Mouse (Mus musculus) urinary bladder, postnatal 25 days (tissue): Measurements from ENCODE around the gene Lrrc66.
"Not testable (repeated sequence)": the region's sequence is repeated elsewhere in the genome, so short reads cannot be mapped to it uniquely, and the experiment has no call there.

Source experiments
- DNase-seq: peaks from one replicate; pipeline ENCODE4 v3.0.0; 2022; ENCODE audit warnings: low spot score

The Lrrc66 gene

GRCm38 (mm10) chr5:73613296-73613695, 19.0 kb downstream of the Lrrc66 start:
- DNase-seq, result no peak

- no peak for DNase-seq
These were observed 21.3 kb downstream of the Lrrc66 start for GRCm38 (mm10) chr5:73611071-73611470.

DNA sequence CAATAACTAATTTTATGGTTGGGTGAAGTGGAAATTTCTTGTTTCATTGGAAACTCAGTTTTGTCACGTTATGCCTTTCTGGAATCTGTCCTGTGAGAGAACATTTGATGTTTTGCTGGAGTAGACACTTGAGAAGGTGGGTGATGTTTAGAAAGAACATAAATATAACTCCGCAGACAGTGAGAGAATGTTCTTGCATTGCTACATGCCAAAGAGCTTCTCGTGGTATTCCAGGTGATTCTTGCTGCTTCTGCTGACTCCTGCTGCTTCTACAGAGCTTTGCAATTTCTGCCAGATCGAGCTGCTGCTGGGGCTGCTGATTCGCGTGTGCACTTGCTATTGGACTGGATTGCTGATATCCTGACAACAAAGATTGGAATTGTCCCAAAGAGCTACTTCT, 27.4 kb downstream of the Lrrc66 start:
- DNase-seq, result no peak

DNA sequence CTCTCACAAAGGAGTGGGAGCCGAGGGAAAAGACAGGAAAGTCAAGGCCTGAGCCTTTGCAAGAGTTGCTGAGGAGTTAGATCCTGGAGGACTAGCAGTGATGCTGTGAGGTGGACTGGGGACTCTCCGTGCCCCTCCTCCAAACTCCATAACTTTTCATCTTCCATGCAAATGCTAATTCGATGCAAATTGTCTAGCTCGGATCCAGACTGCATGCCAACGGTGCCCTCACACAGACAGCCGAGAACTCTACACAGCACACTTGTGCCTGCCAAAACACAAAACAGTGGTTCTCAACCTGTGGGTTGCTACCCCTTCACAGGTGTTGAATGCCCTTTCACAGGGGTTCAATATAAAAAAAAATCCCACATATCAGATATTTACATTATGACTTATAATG, 27.8 kb downstream of the Lrrc66 start:
- no peak for DNase-seq

- DNase-seq, result no peak
These were observed 29.5 kb downstream of the Lrrc66 start for GRCm38 (mm10) chr5:73602865-73603264.

GRCm38 (mm10) chr5:73601361-73601763, 31.0 kb downstream of the Lrrc66 start:
- DNase-seq, result no peak

DNA sequence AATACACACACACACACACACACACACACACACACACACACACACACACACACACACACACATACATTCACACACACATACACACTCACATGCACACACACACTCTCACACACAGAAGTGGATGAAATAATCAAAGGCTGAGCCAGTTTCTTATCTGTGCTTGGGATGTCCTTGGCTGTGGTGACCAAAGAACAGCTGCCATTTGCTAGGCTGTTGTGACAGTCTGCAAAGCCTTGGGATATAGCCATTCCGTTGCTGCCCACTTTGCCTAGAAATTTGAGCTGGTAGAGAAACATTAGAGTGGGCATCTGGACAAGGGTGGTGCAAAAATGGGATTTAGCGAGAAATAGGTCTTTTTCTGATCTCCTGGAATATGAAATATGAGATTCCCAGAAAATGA, 32.3 kb downstream of the Lrrc66 start:
- DNase-seq, result no peak

DNA sequence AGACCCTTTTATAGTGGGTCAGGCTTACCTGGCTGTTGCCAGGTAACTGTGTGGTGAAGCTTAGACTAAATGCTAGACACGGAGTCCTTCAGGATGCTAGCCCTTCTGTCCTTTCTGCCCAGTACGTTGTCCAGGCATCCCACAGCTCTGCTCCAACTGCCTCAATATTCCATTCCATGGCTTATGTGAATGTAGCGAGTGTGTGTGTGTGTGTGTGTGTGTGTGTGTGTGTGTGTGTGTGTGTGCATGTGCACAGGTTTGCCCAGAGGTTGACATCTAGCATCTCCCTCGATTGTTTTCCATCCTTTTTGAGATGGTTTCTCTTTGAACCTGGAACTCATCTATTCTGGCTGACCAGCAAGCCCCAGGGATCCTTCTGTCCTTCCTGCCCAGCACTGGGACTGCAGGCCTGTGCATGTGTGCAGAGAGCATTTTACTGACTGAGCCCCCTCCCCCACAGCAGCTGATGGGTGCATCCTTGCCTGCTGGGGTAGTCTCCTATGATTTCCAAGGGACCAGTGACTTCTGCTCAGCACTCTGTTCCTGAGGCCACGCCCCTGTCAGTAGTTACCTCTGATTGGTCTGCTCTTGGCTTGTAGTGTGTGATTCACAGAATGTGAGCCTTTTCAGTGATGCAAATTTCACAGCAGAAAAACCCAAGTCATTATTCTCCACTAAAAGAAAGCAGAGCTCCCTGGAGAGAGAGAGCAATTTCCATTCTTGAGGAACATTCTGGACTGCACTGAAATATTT, 33.2 kb downstream of the Lrrc66 start:
- no peak for DNase-seq

DNA sequence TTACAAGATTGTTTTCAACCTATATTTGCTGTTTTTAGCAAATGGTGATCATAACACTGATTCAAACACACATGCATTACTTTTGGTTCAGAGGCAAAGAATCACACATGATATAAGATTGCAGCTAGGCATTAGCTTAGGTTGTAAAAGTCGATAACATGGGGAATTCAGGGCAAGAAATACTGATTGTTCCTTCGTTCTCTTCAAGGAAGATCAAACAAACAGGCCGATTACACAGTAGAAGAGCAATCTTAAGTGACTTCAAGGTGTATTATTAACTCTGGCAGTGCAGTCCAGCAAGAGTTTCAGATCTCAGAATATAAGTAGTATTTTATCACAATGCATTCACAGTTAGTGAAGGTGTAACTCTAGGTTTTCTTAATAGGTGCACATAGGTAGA, 45.2 kb downstream of the Lrrc66 start:
- no peak for DNase-seq

GRCm38 (mm10) chr5:73586597-73586996, 45.7 kb downstream of the Lrrc66 start:
- no peak for DNase-seq

- DNase-seq, result no peak
These were observed 46.9 kb downstream of the Lrrc66 start for GRCm38 (mm10) chr5:73585212-73586115.

GRCm38 (mm10) chr5:73584011-73584410, 48.3 kb downstream of the Lrrc66 start:
- DNase-seq, result not testable (repeated sequence)

GRCm38 (mm10) chr5:73578131-73578530, 54.2 kb downstream of the Lrrc66 start:
- no peak for DNase-seq

- DNase-seq, result no peak
These were observed 55.6 kb downstream of the Lrrc66 start for GRCm38 (mm10) chr5:73576708-73577107.

DNA sequence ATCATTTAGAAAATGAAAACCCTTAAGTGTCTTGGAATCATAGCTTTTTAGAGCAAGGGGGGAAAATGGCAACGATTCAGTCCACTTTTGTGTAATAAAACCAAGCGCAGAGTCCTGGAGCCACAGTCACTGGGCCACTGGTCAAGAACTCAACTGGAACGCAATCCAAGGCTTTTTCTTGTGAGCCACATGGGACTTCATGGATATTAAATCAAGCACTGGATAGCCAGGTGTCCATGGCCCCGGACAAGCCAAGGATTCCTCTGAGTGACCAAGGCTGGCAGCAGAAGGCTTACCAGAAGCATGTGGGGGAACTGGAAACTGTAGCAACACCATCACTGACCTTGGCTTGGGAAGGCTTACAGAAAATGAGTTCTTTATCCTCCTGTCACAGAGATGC, 57.7 kb downstream of the Lrrc66 start:
- no peak for DNase-seq

- no peak for DNase-seq
These were observed 58.5 kb downstream of the Lrrc66 start for GRCm38 (mm10) chr5:73573789-73574188.

- DNase-seq, result no peak
These were observed 59.5 kb downstream of the Lrrc66 start for GRCm38 (mm10) chr5:73572846-73573245.

DNA sequence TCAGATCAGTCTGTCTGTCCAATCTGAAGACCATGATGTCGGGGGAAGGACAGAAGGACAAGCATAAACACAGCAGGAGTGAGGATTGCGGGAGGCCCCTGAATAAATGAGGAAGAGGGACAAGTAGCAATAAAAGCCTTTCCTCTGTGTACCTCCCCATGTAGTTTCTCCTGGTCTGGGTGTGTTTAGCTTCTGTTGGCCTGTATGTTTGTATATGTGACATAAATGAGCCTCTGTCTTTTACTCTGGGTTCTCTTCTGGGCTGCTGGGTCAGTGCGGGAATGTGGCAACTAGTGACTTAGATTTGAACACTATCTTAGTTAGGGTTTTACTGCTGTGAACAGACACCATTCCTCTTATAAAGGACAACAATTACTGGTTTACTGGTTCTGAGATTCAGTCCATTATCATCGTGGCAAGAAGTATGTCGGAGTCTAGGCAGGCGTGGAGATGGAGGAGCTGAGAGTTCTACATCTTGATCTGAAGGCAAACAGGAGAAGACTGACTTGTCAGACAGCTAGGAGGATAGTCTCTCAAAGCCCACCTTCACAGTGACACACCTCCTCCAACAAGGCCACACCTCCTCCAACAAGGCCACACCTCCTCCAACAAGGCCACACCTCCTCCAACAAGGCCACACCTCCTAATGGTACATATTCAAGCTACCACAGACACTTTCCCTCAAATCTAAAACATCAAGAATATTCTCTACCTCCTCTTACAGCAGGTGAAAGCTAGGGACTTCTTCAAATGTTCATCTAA, 60.8 kb downstream of the Lrrc66 start:
- no peak for DNase-seq

DNA sequence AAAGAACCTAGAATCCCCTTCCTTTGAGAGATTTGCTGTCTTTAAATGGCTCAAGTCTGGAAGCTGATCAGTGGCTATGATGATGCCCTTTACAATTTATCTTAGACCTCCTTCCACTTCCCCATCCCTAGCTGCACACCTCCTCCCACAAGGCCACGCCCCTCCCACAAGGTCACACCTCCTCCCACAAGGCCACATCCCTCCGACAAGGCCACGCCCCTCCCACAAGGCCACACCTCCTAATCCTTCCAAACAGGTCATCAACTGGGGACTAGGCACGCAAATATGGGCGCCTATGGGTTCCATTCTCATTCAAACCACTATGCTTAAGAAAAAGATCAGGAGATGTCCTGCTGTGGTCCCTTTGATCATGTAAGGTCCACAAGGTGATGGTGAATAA, 63.1 kb downstream of the Lrrc66 start:
- DNase-seq, result no peak

DNA sequence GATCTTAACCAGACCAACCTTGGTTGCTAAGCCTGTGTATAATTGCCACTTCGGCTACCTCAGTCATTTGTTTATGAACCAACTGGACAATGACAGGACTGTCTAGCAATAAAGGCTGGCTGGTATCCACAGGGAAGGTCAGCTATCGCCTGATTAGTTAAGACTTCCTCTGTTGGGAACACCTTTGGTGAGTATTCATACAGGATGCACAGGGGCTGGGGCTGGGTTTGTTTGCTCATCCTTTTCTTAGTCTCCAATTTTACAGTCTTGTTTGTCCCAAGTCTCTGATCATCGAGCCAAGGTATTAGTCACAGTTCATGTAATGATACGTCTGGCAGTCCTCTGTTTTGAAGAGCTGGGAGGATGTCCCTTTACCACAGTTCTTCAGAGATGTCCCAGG, 65.4 kb downstream of the Lrrc66 start:
- DNase-seq, result no peak

GRCm38 (mm10) chr5:73566119-73566518, 66.2 kb downstream of the Lrrc66 start:
- DNase-seq, result no peak

DNA sequence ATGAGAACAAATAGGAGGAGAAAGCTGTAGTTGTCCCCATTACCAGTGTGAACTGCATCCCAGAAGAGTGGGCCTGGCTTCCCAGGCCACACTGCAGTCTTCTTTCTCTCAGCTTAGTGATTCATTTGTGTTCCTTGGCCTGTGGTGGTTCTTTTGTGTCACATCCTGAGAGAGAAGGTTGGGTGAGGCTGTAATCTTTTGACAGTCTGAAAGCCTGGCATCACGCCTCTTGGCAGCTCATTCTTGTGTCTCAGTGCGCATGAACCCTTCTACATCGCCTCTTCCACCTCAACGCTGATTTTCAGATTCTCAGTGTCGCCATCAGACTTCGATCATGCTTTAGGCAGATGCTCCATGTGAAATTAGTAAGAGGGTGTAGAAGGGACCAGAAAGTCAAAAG, 68.3 kb downstream of the Lrrc66 start:
- no peak for DNase-seq

- DNase-seq, result no peak
These were observed 73.6 kb downstream of the Lrrc66 start for GRCm38 (mm10) chr5:73558756-73559155.
